ENCODE assay signal across 23 mouse cellular contexts in genomic region chr19:10080384-10080783, GRCm38 (mm10). TPM values are rescaled to one million over a fixed set of nuclear protein-coding genes. Genes with fewer than 3 reads are reported as not detected.
DNase-seq lines count a peak whose midpoint lies in the region; ATAC-seq lines count a peak whose summit lies in the region.
"Had no signal": no experiment of that assay in that cellular context is flagged by ENCODE, and none has a peak within 500 bp of the region (broad histone marks: within the 10 kb centered on the region; RNA-seq: fewer than 3 reads in every experiment).

No protein-coding gene starts in this region.

- H3K4me3 ChIP-seq in limb, embryonic 12.5 days (replicated peaks) = no peak overlapping the region
- no peak overlapping the region for H3K4me3 ChIP-seq in limb, embryonic 10.5 days
- H3K4me3 ChIP-seq: forebrain, embryonic 10.5 days; forebrain, embryonic 13.5 days; heart, adult 2 months; heart, embryonic 10.5 days; heart, embryonic 13.5 days had no signal

- H3K27me3 ChIP-seq in limb, embryonic 12.5 days = no peaks in the 10 kb centered on the region
- no peaks in the 10 kb centered on the region for H3K27me3 ChIP-seq in limb, embryonic 10.5 days (ENCODE audit: low read depth, poor library complexity, severe bottlenecking)
- H3K27me3 ChIP-seq: forebrain, embryonic 13.5 days; heart, embryonic 13.5 days had no signal

- no peaks in the 10 kb centered on the region for H3K9me3 ChIP-seq in limb, embryonic 12.5 days
- H3K9me3 ChIP-seq in limb, embryonic 10.5 days (replicated peaks) = no peaks in the 10 kb centered on the region
- H3K9me3 ChIP-seq: forebrain, embryonic 13.5 days; heart, embryonic 10.5 days; heart, embryonic 13.5 days had no signal

- peaks cover 99% of the 10 kb centered on the region for H3K36me3 ChIP-seq in limb, embryonic 12.5 days
- peaks cover 100% of the 10 kb centered on the region for H3K36me3 ChIP-seq in limb, embryonic 10.5 days

- DNase-seq in adrenal gland, adult 2 months = peak; percentile 80
- DNase-seq in adrenal gland, adult 18-20 months (ENCODE audit: low spot score in 2 of 2) = no peak
- DNase-seq in limb, embryonic 10.5 days (ENCODE audit: low spot score) = no peak
- peak; percentile 66 for DNase-seq in adrenal gland, postnatal 10 days
- peak; percentile 68 to 79 for DNase-seq in adrenal gland, postnatal 36 days
- DNase-seq in kidney, adult 9 months = no peak
- DNase-seq in cerebellum, adult 8-10 months = no peak
- DNase-seq: cerebellum, adult 11 months; cerebellum, adult 9-10 months; cerebellum, postnatal 14 days; gastrocnemius, postnatal 10 days; gastrocnemius, postnatal 36 days; heart, adult 2 months; heart, postnatal 14 days; heart, postnatal 4 days had no signal

- WGBS in limb, embryonic 12.5 days = 96% methylated on average over 7 of the region's 7 CpGs
- WGBS in limb, embryonic 10.5 days = 96% methylated on average over 7 of the region's 7 CpGs

- no peak for ATAC-seq in limb, embryonic 12.5 days (ENCODE audit: insufficient number of reproducible peaks, insufficient read depth, low FRiP score, low TSS enrichment, low read depth)
- ATAC-seq: activated CD4-positive, CD25-positive, alpha-beta regulatory T cell, adult 4 months; forebrain, embryonic 13.5 days; forebrain, embryonic 16.5 days had no signal

- no peak overlapping the region for H3K4me2 ChIP-seq in limb, embryonic 12.5 days
- H3K4me2 ChIP-seq: forebrain, embryonic 13.5 days; heart, embryonic 13.5 days; hindbrain, embryonic 14.5 days had no signal

- H3K4me1 ChIP-seq in limb, embryonic 12.5 days (replicated peaks) = peaks cover 16% of the 10 kb centered on the region
- H3K4me1 ChIP-seq in limb, embryonic 10.5 days = peaks cover 9% of the 10 kb centered on the region; the same call in 1 of the 2 replicates
- H3K4me1 ChIP-seq: forebrain, embryonic 10.5 days; forebrain, embryonic 13.5 days; heart, embryonic 10.5 days had no signal

- H3K27ac ChIP-seq in limb, embryonic 12.5 days = peak overlapping the region; percentile 18; the same call in 1 of the 2 replicates
- no peak overlapping the region for H3K27ac ChIP-seq in limb, embryonic 10.5 days
- H3K27ac ChIP-seq: forebrain, embryonic 10.5 days; forebrain, embryonic 13.5 days; heart, adult 2 months; heart, embryonic 10.5 days; heart, embryonic 13.5 days; hindbrain, embryonic 14.5 days had no signal

- no peak overlapping the region for H3K9ac ChIP-seq in limb, embryonic 12.5 days (replicated peaks)
- H3K9ac ChIP-seq: forebrain, embryonic 13.5 days; heart, embryonic 13.5 days; hindbrain, embryonic 14.5 days had no signal

RNA-seq across cellular contexts. Expression of gene Fads2, which starts 21.2 kb away (rescaled TPM):
- 1,000 to 10,000 TPM; 1,573 to 1,677 TPM for total RNA-seq in adrenal gland, adult 2 months (2021)
- 836 and 1,349 TPM in 2 replicates for polyA plus RNA-seq in adrenal gland, adult 2 months (2012; rRNA removed)
- total RNA-seq in adrenal gland, adult 18-20 months (2021) = 1,000 to 10,000 TPM; 1,303 to 1,859 TPM
- polyA plus RNA-seq in limb, embryonic 12.5 days (2016; fragmentation: Nextera tagmentation; extraction: Ambion mirVana) = 117 and 124 TPM in 2 replicates
- 158 TPM in 2 replicates for polyA plus RNA-seq in limb, embryonic 10.5 days (2016; fragmentation: Nextera tagmentation; extraction: Ambion mirVana)
- total RNA-seq in adrenal gland, postnatal 10 days (2021) = 100 to 1,000 TPM; 344 to 595 TPM
- total RNA-seq in adrenal gland, postnatal 36 days (2021) = 1,000 to 10,000 TPM; 1,648 to 1,771 TPM

RNA-seq across cellular contexts. Expression of gene Fads3, which starts 39.0 kb away (rescaled TPM):
- total RNA-seq in adrenal gland, adult 2 months (2021) = 10 to 100 TPM; 13.3 to 17.6 TPM
- 57.7 and 61.3 TPM in 2 replicates for polyA plus RNA-seq in adrenal gland, adult 2 months (2012; rRNA removed)
- total RNA-seq in adrenal gland, adult 18-20 months (2021) = 10 to 100 TPM; 10.3 to 54.2 TPM
- 5.8 and 5.9 TPM in 2 replicates for polyA plus RNA-seq in limb, embryonic 12.5 days (2016; fragmentation: Nextera tagmentation; extraction: Ambion mirVana)
- 2.4 and 3.2 TPM in 2 replicates for polyA plus RNA-seq in limb, embryonic 10.5 days (2016; fragmentation: Nextera tagmentation; extraction: Ambion mirVana)
- total RNA-seq in adrenal gland, postnatal 10 days (2021) = 10 to 100 TPM; 11.1 to 14.7 TPM
- 10 to 100 TPM in 1 of 2 experiments, 1 to 10 TPM in 1; 9.4 to 23.4 TPM for total RNA-seq in adrenal gland, postnatal 36 days (2021)
- polyA plus RNA-seq: activated CD4-positive, CD25-positive, alpha-beta regulatory T cell, adult 4 months had no signal

Comparison
In these comparisons a context has a peak if more than half of its experiments do, and no peak if none do; other contexts are left out.
1. DNase-seq: peak in adrenal gland, adult 2 months (single experiment), adrenal gland, postnatal 10 days (single experiment) and adrenal gland, postnatal 36 days (2 of 2); none in adrenal gland, adult 18-20 months (0 of 2), limb, embryonic 10.5 days (single experiment), kidney, adult 9 months (single experiment) and cerebellum, adult 8-10 months (single experiment).